In the genomic region with DNA sequence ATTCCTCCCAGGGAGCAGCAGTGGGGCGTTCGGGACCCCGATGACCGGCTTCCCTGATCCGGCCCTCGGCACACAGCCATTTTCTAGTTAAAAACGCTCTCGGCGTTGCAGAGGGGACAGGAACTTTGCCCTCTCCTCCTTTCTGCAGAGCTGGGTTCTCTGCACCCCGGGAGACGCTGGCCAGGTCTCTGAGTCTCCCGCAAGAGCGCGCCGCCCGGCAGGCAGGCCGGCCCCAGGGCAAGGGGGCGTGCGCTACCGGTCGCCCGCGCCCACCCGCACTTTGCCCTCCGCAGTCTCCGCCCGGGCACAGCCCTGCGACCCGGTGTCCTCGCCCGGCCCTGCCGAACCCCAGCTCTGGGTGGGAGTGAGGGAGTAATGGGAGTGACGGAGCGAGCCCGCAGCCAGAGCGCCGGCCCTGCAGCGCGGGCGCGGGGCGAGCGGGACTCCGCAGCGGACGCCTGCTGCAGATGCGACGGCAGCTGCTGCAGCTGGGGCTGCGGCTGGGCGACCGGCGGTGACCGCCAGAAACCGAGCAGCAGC, we compare ENCODE assay signal across 8 mouse cellular contexts. TPM values are rescaled to one million over a fixed set of nuclear protein-coding genes. Genes with fewer than 3 reads are reported as not detected.
DNase-seq lines count a peak whose midpoint lies in the region; ATAC-seq and TF ChIP-seq lines count a peak whose summit lies in the region.

No protein-coding gene starts in this region.

- no peaks in the 10 kb centered on the region for H3K9me3 ChIP-seq in neural tube, embryonic 11.5 days (ENCODE audit: control insufficient read depth, low read length)
- H3K9me3 ChIP-seq in forebrain, embryonic 10.5 days = no peaks in the 10 kb centered on the region
- H3K9me3 ChIP-seq in hindbrain, postnatal 0 days (ENCODE audit: low read length) = no peaks in the 10 kb centered on the region
- no peaks in the 10 kb centered on the region for H3K9me3 ChIP-seq in liver, embryonic 11.5 days (ENCODE audit: control insufficient read depth, low read length)
- H3K9me3 ChIP-seq in stomach, embryonic 14.5 days (ENCODE audit: control insufficient read depth, low read depth, low read length) = no peaks in the 10 kb centered on the region

- peak overlapping the region; percentile 94 for H3K9ac ChIP-seq in neural tube, embryonic 11.5 days (ENCODE audit: low read length)
- peak overlapping the region; percentile 94 for H3K9ac ChIP-seq in hindbrain, postnatal 0 days (replicated peaks; ENCODE audit: low read length)
- peak overlapping the region; percentile 68 for H3K9ac ChIP-seq in liver, embryonic 11.5 days (ENCODE audit: low read depth, low read length)
- H3K9ac ChIP-seq in stomach, embryonic 14.5 days (replicated peaks; ENCODE audit: low read depth, low read length) = peak overlapping the region; percentile 89

- no peak for TF ChIP-seq CTCF in bone marrow, adult 2 months (IDR thresholded peaks at IDR 0.05; ENCODE audit: control insufficient read depth, insufficient read depth, low read length)
- no peak for TF ChIP-seq CTCF in hindbrain, postnatal 0 days (IDR thresholded peaks at IDR 0.05; ENCODE audit: low read depth)

- WGBS in neural tube, embryonic 11.5 days = under 1% methylated on average over 51 of the region's 54 CpGs
- WGBS in bone marrow, adult 2 months = 1% methylated on average over 54 of the region's 54 CpGs
- under 1% methylated on average over 49 of the region's 54 CpGs for WGBS in forebrain, embryonic 10.5 days
- 2% methylated on average over 41 of the region's 54 CpGs for WGBS in hindbrain, postnatal 0 days
- WGBS in liver, embryonic 11.5 days = under 1% methylated on average over 50 of the region's 54 CpGs
- WGBS in stomach, embryonic 14.5 days = under 1% methylated on average over 50 of the region's 54 CpGs

- peak overlapping the region; percentile 63 for H3K4me2 ChIP-seq in neural tube, embryonic 11.5 days (ENCODE audit: low read depth)
- H3K4me2 ChIP-seq in hindbrain, postnatal 0 days (ENCODE audit: low read depth, low read length) = peak overlapping the region; percentile 91
- peak overlapping the region; percentile 86 for H3K4me2 ChIP-seq in liver, embryonic 11.5 days
- peak overlapping the region; percentile 80 for H3K4me2 ChIP-seq in stomach, embryonic 14.5 days (replicated peaks; ENCODE audit: low read depth, low read length)

- H3K36me3 ChIP-seq in neural tube, embryonic 11.5 days (ENCODE audit: control insufficient read depth, insufficient read depth, low read length) = no peaks in the 10 kb centered on the region
- H3K36me3 ChIP-seq in forebrain, embryonic 10.5 days (replicated peaks) = no peaks in the 10 kb centered on the region
- no peaks in the 10 kb centered on the region for H3K36me3 ChIP-seq in hindbrain, postnatal 0 days (ENCODE audit: insufficient read depth, low read length)
- no peaks in the 10 kb centered on the region for H3K36me3 ChIP-seq in liver, embryonic 11.5 days (ENCODE audit: control insufficient read depth, insufficient read depth, low read length)
- no peaks in the 10 kb centered on the region for H3K36me3 ChIP-seq in stomach, embryonic 14.5 days (ENCODE audit: control insufficient read depth, insufficient read depth, low read length)

- peak; percentile 56 for ATAC-seq in neural tube, embryonic 11.5 days (ENCODE audit: insufficient read depth, low FRiP score, low TSS enrichment)
- ATAC-seq in hindbrain, postnatal 0 days = no peak; the same call in 1 of the 2 replicates
- peak; percentile 69 for ATAC-seq in liver, embryonic 11.5 days (replicated peaks; ENCODE audit: low FRiP score)
- ATAC-seq in stomach, embryonic 14.5 days (ENCODE audit: insufficient number of reproducible peaks, insufficient read depth, low FRiP score, low read depth) = peak; percentile 59

- peak overlapping the region; percentile 81 for H3K4me3 ChIP-seq in neural tube, embryonic 11.5 days (ENCODE audit: low read depth, low read length)
- H3K4me3 ChIP-seq in bone marrow, adult 2 months (replicated peaks; ENCODE audit: control insufficient read depth, low read depth, low read length) = peak overlapping the region; percentile 63
- peak overlapping the region; percentile 93 for H3K4me3 ChIP-seq in forebrain, embryonic 10.5 days
- peak overlapping the region; percentile 81 for H3K4me3 ChIP-seq in hindbrain, postnatal 0 days (ENCODE audit: low read length)
- peak overlapping the region; percentile 68 for H3K4me3 ChIP-seq in liver, embryonic 11.5 days (ENCODE audit: low read depth, low read length)
- peak overlapping the region; percentile 94 for H3K4me3 ChIP-seq in stomach, embryonic 14.5 days (ENCODE audit: low read depth, low read length)

- no peak for DNase-seq in neural tube, embryonic 11.5 days (ENCODE audit: low spot score)
- DNase-seq in neural tube, embryonic 10.5 days (ENCODE audit: extremely low spot score, low spot score) = no peak
- peak; percentile 61 for DNase-seq in forebrain, embryonic 10.5 days (ENCODE audit: extremely low spot score, low spot score)
- DNase-seq in hindbrain, postnatal 0 days (ENCODE audit: low spot score) = peak; percentile 56
- DNase-seq in liver, embryonic 11.5 days (ENCODE audit: low spot score) = no peak
- no peak for DNase-seq in ovary, postnatal 36 days (ENCODE audit: low spot score)

- H3K27me3 ChIP-seq in neural tube, embryonic 11.5 days (ENCODE audit: control insufficient read depth, insufficient read depth, low read length) = no peaks in the 10 kb centered on the region
- H3K27me3 ChIP-seq in forebrain, embryonic 10.5 days (ENCODE audit: poor library complexity, severe bottlenecking) = peaks cover 19% of the 10 kb centered on the region
- no peaks in the 10 kb centered on the region for H3K27me3 ChIP-seq in hindbrain, postnatal 0 days (ENCODE audit: insufficient read depth, low read length)
- peaks cover 47% of the 10 kb centered on the region for H3K27me3 ChIP-seq in liver, embryonic 11.5 days (replicated peaks; ENCODE audit: control insufficient read depth, insufficient read depth, low read length)
- no peaks in the 10 kb centered on the region for H3K27me3 ChIP-seq in stomach, embryonic 14.5 days (ENCODE audit: control insufficient read depth, insufficient read depth, low read length)

- H3K4me1 ChIP-seq in neural tube, embryonic 11.5 days (ENCODE audit: control insufficient read depth, insufficient read depth, low read length) = peaks cover 22% of the 10 kb centered on the region
- H3K4me1 ChIP-seq in bone marrow, adult 2 months (ENCODE audit: control insufficient read depth, insufficient read depth, low read length) = no peaks in the 10 kb centered on the region
- peaks cover 76% of the 10 kb centered on the region for H3K4me1 ChIP-seq in forebrain, embryonic 10.5 days
- H3K4me1 ChIP-seq in hindbrain, postnatal 0 days (ENCODE audit: insufficient read depth, low read length) = peaks cover 8% of the 10 kb centered on the region; the same call in 1 of the 2 replicates
- peaks cover 3% of the 10 kb centered on the region; the same call in 1 of the 2 replicates for H3K4me1 ChIP-seq in liver, embryonic 11.5 days (replicated peaks; ENCODE audit: control insufficient read depth, insufficient read depth, low read length)
- H3K4me1 ChIP-seq in stomach, embryonic 14.5 days (ENCODE audit: control insufficient read depth, insufficient read depth, low read length) = peaks cover 3% of the 10 kb centered on the region; the same call in 1 of the 2 replicates

- peak overlapping the region; percentile 97 for H3K27ac ChIP-seq in neural tube, embryonic 11.5 days (ENCODE audit: low read depth, low read length)
- no peak overlapping the region; the same call in 1 of the 2 replicates for H3K27ac ChIP-seq in bone marrow, adult 2 months (ENCODE audit: control insufficient read depth, insufficient read depth, low read depth, low read length, poor library complexity)
- peak overlapping the region; percentile 95 for H3K27ac ChIP-seq in forebrain, embryonic 10.5 days
- H3K27ac ChIP-seq in hindbrain, postnatal 0 days = peak overlapping the region; percentile 95
- H3K27ac ChIP-seq in liver, embryonic 11.5 days (ENCODE audit: low read depth, low read length) = peak overlapping the region; percentile 88
- H3K27ac ChIP-seq in stomach, embryonic 14.5 days (ENCODE audit: low read length) = peak overlapping the region; percentile 98

- no peak for TF ChIP-seq POLR2A in bone marrow, adult 2 months (IDR thresholded peaks at IDR 0.05; ENCODE audit: borderline replicate concordance, control insufficient read depth, low read depth, low read length)

RNA-seq across cellular contexts. Expression of gene Apbb2, which starts 0.6 kb away (rescaled TPM):
- polyA plus RNA-seq in neural tube, embryonic 11.5 days (2014; fragmentation: Nextera tagmentation; extraction: Ambion mirVana) = 48.6 and 52.6 TPM in 2 replicates
- 3.1 and 6.6 TPM in 2 replicates for polyA plus RNA-seq in bone marrow, adult 2 months (2011; ENCODE audit: insufficient read depth, insufficient read length, low replicate concordance, missing spikeins)
- 22.9 and 28.2 TPM in 2 replicates for polyA plus RNA-seq in forebrain, embryonic 10.5 days (2016; fragmentation: Nextera tagmentation; extraction: Ambion mirVana)
- 66.0 and 76.9 TPM in 2 replicates for total RNA-seq in hindbrain, postnatal 0 days (2014; rRNA removed)
- polyA plus RNA-seq in hindbrain, postnatal 0 days (2015; fragmentation: Nextera tagmentation; extraction: Ambion mirVana) = 67.9 and 72.1 TPM in 2 replicates
- polyA plus RNA-seq in liver, embryonic 11.5 days (2014; fragmentation: Nextera tagmentation; extraction: Ambion mirVana) = 11.7 and 14.2 TPM in 2 replicates
- 37.1 and 39.5 TPM in 2 replicates for polyA plus RNA-seq in stomach, embryonic 14.5 days (2014; fragmentation: Nextera tagmentation; extraction: Ambion mirVana)

RNA-seq across cellular contexts. Expression of gene Uchl1, which starts 57.9 kb away (rescaled TPM):
- 435 and 490 TPM in 2 replicates for polyA plus RNA-seq in neural tube, embryonic 11.5 days (2014; fragmentation: Nextera tagmentation; extraction: Ambion mirVana)
- polyA plus RNA-seq in bone marrow, adult 2 months (2011; ENCODE audit: insufficient read depth, insufficient read length, low replicate concordance, missing spikeins) = 5.4 and 14.6 TPM in 2 replicates
- 202 and 227 TPM in 2 replicates for polyA plus RNA-seq in forebrain, embryonic 10.5 days (2016; fragmentation: Nextera tagmentation; extraction: Ambion mirVana)
- total RNA-seq in hindbrain, postnatal 0 days (2014; rRNA removed) = 1,561 and 1,591 TPM in 2 replicates
- 1,671 and 1,715 TPM in 2 replicates for polyA plus RNA-seq in hindbrain, postnatal 0 days (2015; fragmentation: Nextera tagmentation; extraction: Ambion mirVana)
- polyA plus RNA-seq in liver, embryonic 11.5 days (2014; fragmentation: Nextera tagmentation; extraction: Ambion mirVana) = 11.3 and 14.0 TPM in 2 replicates
- polyA plus RNA-seq in stomach, embryonic 14.5 days (2014; fragmentation: Nextera tagmentation; extraction: Ambion mirVana) = 103 and 114 TPM in 2 replicates

Comparison
In these comparisons a context has a peak if more than half of its experiments do, and no peak if none do; other contexts are left out.
1. DNase-seq: peak in forebrain, embryonic 10.5 days (single experiment) and hindbrain, postnatal 0 days (single experiment); none in neural tube, embryonic 11.5 days (single experiment), neural tube, embryonic 10.5 days (single experiment), liver, embryonic 11.5 days (single experiment) and ovary, postnatal 36 days (single experiment).
2. Peak in every context shown above with its lines, with median percentiles within 50 percentile points of each other: H3K4me2 ChIP-seq, H3K4me3 ChIP-seq and H3K9ac ChIP-seq.